Mouse (Mus musculus) embryonic fibroblast, embryonic 13.5 days (primary cell): ENCODE data around the gene Atg101.

Source experiments
- CTCF ChIP-seq: IDR thresholded peaks from 2 replicates; pipeline ENCODE4 v1.5.1; 2011; ENCODE audit warnings: mild to moderate bottlenecking, control low read depth, low read length, moderate library complexity, borderline replicate concordance; ENCODE audit not compliant: insufficient read depth
- POLR2A ChIP-seq: IDR thresholded peaks from 2 replicates; pipeline ENCODE4 v1.6.1; 2011; ENCODE audit warnings: low read depth, mild to moderate bottlenecking, control low read depth, low read length, moderate library complexity

DNA sequence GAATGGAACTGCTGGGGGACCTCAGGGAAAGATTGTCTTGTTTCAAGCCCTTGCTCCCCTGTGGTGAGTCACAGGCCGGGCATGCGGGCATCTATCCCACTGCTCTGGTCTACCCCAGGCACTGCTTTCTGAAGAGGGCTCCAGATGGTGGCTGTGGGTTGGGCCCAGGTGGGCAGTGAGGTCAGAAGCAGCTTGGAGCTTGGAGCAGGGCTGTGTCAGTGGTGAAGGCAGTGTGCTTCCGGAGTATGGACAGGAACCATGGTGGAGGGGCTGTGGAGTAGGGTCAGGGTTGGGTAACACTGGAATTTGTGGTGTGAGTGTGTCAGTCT is 45.5 kb downstream of the Atg101 start:
- TF ChIP-seq CTCF = no peak
- no peak for TF ChIP-seq POLR2A
